In the genomic region with DNA sequence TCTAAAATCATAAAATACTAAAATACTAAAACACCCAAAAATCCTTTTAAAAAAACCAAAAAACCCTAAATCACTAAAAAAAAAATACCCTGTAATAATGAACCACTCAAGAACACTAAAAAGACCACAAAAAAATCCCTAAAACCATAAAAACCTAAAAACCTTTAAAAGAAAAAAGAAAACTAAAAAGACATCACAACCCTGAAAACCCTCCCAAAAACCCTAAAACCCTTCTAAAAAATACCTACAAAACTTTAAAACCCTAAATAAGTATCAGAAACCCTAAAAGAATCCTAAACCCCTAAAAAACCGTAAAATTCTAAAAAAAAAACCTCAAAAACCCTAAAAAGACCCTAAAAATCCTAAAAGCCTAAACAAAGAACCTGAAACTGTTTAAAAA, we compare ENCODE assay signal across 40 mouse cellular contexts. TPM values are rescaled to one million over a fixed set of nuclear protein-coding genes. Genes with fewer than 3 reads are reported as not detected.
"Had no signal": no experiment of that assay in that cellular context is flagged by ENCODE, and none has a peak within 500 bp of the region (broad histone marks: within the 10 kb centered on the region; RNA-seq: fewer than 3 reads in every experiment).

No protein-coding gene starts in this region.

- H3K9me3 ChIP-seq: heart, embryonic 10.5 days; heart, embryonic 12.5 days; hindbrain, embryonic 10.5 days; hindbrain, embryonic 12.5 days; intestine, embryonic 15.5 days; limb, embryonic 10.5 days; limb, embryonic 12.5 days; liver, embryonic 13.5 days; liver, embryonic 15.5 days had no signal

- H3K4me1 ChIP-seq: heart, embryonic 10.5 days; heart, embryonic 12.5 days; hindbrain, embryonic 10.5 days; hindbrain, embryonic 12.5 days; intestine, embryonic 15.5 days; limb, embryonic 10.5 days; limb, embryonic 12.5 days; liver, embryonic 13.5 days; liver, embryonic 15.5 days had no signal

- H3K27ac ChIP-seq: gastrocnemius, adult 2 months; heart, embryonic 10.5 days; hindbrain, embryonic 10.5 days; hindbrain, embryonic 12.5 days; hindbrain, embryonic 14.5 days; intestine, embryonic 15.5 days; layer of hippocampus, adult 2 months; left cerebral cortex, adult 2 months; limb, embryonic 10.5 days; limb, embryonic 12.5 days; liver, embryonic 13.5 days; liver, embryonic 15.5 days had no signal

- H3K9ac ChIP-seq: heart, embryonic 12.5 days; hindbrain, embryonic 12.5 days; hindbrain, embryonic 14.5 days; intestine, embryonic 15.5 days; limb, embryonic 12.5 days; liver, embryonic 13.5 days; liver, embryonic 15.5 days had no signal

- H3K4me2 ChIP-seq: heart, embryonic 12.5 days; hindbrain, embryonic 12.5 days; hindbrain, embryonic 14.5 days; intestine, embryonic 15.5 days; limb, embryonic 12.5 days; liver, embryonic 11.5 days; liver, embryonic 13.5 days; liver, embryonic 15.5 days had no signal

- H3K27me3 ChIP-seq: heart, embryonic 12.5 days; hindbrain, embryonic 12.5 days; intestine, embryonic 15.5 days; limb, embryonic 12.5 days; liver, embryonic 13.5 days; liver, embryonic 15.5 days had no signal

- DNase-seq: gastrocnemius, adult 2 months; gastrocnemius, postnatal 10 days; gastrocnemius, postnatal 25 days; heart, adult 18-20 months; heart, postnatal 10 days; heart, postnatal 4 days; kidney, adult 18-20 months; kidney, adult 8-10 months; kidney, postnatal 10 days; kidney, postnatal 25 days; kidney, postnatal 4 days; liver; liver, embryonic 13.5 days had no signal

- ATAC-seq: hindbrain, embryonic 16.5 days; inflammation-experienced regulatory T-cells, adult 6 months; intestine, embryonic 15.5 days; intestine, postnatal 0 days had no signal

- H3K36me3 ChIP-seq: heart, embryonic 10.5 days; heart, embryonic 12.5 days; hindbrain, embryonic 12.5 days; intestine, embryonic 15.5 days; limb, embryonic 12.5 days; liver, embryonic 13.5 days; liver, embryonic 15.5 days had no signal

- H3K4me3 ChIP-seq: gastrocnemius, adult 2 months; heart, embryonic 10.5 days; heart, embryonic 12.5 days; hindbrain, embryonic 10.5 days; hindbrain, embryonic 12.5 days; intestine, embryonic 15.5 days; layer of hippocampus, adult 2 months; left cerebral cortex, adult 2 months; limb, embryonic 10.5 days; limb, embryonic 12.5 days; liver, embryonic 13.5 days; liver, embryonic 15.5 days had no signal

RNA-seq across cellular contexts. Expression of a gene that starts 32.8 kb away (rescaled TPM):
- total RNA-seq: gastrocnemius, adult 2 months; gastrocnemius, postnatal 10 days; gastrocnemius, postnatal 25 days; gastrocnemius, postnatal 4 days; granulocyte monocyte progenitor cell, adult 5-6 weeks; heart, adult 18-20 months; heart, adult 8-10 months; heart, postnatal 10 days; heart, postnatal 25 days; heart, postnatal 4 days; layer of hippocampus, adult 2 months; layer of hippocampus, postnatal 10 days; layer of hippocampus, postnatal 25 days; left cerebral cortex, adult 2 months; left cerebral cortex, postnatal 36 days had no signal
- polyA plus RNA-seq: heart, embryonic 10.5 days; heart, embryonic 12.5 days; heart, embryonic 14.5 days; heart, embryonic 16.5 days; hindbrain, embryonic 10.5 days; hindbrain, embryonic 12.5 days; hindbrain, embryonic 14.5 days; hindbrain, embryonic 16.5 days; inflammation-experienced regulatory T-cells, adult 6 months; kidney, embryonic 14.5 days; kidney, embryonic 16.5 days; limb, embryonic 10.5 days; limb, embryonic 12.5 days; limb, embryonic 14.5 days; liver, embryonic 11.5 days; liver, embryonic 13.5 days had no signal
